Mouse (Mus musculus) kidney, postnatal 10 days (tissue): Measurements from ENCODE around the gene Efemp2.

Source experiments
- DNase-seq: peaks from one replicate; pipeline ENCODE4 v3.0.0; 2021; ENCODE audit warnings: mixed read lengths

Gene Efemp2

DNA sequence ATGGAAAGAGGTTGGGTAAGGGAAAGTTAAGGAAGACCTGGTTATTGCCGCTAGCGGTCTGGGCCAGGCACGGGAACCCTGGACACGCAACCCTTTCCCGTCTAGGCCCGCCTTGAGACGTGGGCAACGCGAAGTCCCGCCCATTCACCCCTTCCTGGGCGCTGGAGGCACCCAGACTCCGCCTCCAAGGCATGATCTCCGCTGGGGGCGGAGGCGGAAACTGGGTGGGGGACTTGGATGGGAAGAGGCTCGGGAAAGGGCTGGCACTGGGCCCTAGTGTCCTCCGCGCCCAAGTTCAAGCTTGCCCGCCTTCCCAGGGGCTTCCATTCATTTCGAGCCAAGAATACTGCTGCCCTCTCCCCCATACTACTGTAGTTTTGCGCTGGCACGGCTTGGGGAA is at the start of gene Efemp2:
Efemp2 (plus strand) TSS at position 235 of the 400 bp plus-strand sequence.
- DNase-seq: peak; percentile 89

DNA sequence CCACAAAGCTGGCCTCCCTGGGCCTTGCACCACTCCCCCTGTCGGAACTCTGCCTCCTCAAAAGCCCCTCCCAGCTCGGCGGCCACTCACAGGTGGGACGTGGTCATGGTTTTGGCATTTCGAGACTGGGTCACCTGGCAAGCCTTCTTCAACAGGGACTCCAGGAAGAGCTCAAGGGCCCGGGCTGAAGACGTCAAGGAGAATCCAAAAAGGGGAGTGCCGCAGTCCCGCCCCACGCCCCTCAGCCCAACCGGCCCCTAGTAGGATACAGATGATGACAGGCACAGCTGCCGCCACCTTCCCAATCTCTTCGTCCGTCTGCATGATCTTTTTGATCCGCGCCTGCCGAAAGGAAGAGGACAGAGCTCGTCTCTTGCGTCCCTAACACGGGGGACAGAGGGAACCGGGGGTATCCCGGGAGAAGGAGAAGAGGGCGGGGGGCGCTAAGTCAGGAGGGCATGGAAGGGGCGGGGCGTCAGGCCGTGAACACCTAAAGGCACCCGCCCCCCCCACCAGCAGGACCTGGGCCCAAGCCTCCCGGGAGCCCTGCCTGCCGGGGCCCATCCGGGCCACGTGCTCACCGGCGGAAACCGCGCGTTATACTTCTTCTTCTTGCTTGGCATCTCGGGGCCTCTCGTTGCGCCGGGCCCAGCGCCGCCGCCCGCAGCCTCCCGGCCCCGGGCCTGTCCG is 49.5 kb upstream of the Efemp2 start:
- DNase-seq: peak; percentile 90

DNA sequence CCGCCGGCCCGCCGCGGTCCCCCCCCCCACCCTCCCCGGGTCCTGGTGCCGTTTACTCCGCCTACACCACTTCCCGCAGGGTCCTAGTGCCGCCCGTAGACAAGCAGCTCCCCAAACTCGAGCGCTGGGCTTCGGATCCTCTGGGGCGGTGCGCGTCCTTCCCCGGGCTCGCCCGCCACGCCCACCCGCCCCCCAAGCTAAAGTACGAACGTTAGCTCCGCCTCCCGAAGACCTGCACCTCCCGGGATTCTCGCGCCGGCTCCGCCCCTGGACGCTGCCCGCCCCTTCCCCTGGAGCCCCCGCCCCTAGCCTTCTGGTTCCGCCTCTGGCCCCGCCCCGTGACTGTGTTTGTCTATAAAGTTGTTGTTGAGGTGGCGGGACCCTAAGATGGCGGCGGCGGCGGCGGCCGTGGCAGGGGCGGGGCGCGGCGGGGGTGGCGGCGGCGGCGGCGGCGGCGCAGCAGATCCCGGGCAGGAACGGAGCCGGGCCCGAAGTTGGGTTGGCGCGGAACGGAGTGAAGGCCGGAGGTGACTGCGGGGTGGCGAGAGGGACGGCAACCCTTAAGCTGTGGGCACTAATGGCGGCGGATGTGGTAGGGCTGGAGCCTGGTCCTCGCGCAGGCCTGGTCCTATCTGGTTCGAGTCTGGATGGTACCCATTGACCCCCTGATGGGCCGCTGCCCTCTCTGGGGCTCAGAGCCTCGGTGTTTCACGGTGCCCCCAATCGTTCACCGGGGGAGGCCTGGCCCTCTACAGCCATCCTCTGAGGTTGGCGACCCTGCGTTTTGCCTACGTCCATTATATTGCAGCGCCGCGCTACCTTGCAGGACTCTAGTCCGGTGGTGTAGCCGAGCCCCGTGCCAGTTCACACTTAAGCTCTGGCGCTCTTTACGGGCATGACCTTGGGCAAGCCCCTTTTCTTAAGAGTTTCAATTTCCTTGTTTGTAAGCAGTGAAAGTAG is 48.7 kb upstream of the Efemp2 start, which contains the start of the genes Drap1 and AI837181:
Drap1 (minus strand) TSS at position 198 of the 960 bp plus-strand sequence.
AI837181 (plus strand) TSS at position 363 of the 960 bp plus-strand sequence.
- peak; percentile 98 for DNase-seq

DNA sequence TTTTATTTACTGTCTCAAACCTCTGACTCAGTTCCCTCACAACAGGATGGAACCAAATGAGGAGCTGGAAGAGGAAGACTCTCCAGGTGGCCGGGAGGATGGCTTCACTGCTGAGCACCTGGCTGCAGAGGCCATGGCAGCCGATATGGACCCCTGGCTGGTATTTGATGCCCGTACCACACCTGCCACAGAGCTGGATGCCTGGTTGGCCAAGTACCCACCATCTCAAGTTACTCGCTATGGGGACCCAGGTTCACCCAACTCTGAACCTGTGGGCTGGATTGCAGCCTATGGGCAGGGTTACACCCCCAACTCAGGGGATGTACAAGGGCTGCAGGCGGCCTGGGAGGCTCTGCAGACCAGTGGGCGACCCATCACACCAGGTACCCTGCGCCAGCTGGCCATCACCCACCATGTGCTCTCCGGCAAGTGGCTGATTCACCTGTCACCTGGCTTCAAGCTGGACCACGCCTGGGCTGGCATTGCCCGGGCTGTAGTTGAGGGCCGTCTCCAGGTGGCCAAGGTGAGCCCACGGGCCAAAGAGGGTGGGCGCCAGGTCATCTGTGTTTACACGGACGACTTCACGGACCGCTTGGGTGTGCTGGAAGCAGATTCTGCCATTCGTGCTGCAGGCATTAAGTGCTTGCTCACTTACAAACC is 47.7 kb upstream of the Efemp2 start:
- peak; percentile 44 for DNase-seq

DNA sequence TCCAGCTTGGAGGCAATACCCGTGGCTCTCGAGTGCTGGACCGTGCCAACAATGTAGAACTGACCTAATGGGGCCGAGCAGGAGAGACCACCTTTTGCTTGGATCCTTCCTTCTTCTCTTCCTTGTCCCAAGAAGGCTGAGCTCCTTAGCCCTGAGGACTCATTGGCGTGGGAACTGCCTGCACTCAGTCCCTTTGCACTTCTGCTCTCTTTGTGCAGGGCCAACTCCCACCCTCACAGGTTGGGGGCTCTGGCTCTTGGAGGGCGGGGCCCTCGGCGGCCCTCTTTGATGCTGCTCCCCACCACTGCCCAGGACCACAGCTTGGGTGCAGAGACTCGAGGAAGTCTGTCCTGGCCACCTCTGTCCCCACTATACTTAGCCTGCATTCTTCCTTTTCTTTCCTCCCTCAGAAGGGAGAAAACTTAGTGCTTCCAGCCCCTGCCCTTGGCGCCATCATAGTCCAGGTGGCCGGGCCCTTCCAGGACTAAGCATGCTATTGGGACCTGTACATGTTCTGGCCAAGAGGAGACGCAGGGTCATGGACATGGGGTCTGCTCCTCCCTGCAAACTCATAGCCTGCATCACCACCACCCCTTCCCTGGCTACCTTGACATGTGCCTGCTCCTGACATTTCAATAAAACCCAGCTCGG is 47.0 kb upstream of the Efemp2 start:
- no peak for DNase-seq

DNA sequence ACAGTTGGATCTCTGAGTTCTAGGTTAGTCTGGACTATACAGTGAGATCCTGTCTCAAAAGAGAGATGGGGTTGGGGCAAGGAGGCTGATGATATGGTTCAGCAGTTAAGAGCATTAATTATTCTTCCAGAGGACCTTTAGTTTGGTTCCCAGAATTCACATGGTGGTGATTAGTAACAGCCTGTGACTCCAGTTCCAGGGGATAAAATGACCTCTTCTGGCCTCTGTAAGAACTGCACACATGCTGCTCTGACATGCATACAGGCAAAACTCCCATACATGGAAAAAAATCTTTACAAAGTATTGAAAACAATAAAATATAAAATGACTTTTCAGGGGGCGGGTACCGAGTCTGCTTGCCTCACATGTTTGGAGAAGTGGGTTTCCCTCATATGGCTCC is 45.7 kb upstream of the Efemp2 start:
- peak; percentile 53 for DNase-seq

DNA sequence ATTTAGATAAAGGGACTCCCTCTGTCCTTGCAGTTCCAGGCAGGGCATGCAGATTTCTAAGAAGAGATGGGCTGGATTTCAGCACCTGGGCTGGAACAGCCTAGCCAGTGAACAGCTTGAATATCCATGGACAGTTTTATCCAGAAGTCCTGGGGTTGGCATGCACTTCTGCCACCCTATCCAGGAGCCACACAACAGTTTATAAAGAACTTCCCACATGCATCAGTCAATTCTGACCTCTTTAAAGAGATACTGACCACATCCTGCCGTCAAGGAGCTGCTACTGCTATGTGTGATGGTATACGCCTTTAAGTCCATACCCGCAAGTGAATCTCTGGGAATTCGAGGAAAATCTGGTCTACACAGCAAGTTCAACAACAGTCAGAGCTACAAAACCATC is 44.5 kb upstream of the Efemp2 start:
- DNase-seq: no peak

DNA sequence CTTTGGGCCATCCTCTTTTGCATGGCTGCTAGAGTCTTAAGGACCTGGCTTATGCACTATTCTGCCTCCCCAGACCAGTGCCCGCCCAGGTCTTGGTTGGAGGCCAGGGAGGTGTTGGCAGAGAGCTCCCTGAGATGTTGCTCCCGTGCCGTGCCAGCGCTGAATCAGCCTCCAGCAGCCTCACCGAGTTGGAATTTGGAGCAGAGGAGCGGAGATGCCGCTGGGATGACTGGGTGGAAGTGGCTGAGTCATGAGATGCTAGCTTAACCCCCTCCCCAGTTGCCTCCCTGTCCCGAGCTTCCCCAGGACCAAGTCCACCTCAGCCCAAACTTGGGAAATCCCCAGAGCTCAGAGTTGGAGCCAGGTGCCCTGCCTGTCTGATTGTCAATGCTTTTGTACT is 43.9 kb upstream of the Efemp2 start:
- peak; percentile 74 for DNase-seq

DNA sequence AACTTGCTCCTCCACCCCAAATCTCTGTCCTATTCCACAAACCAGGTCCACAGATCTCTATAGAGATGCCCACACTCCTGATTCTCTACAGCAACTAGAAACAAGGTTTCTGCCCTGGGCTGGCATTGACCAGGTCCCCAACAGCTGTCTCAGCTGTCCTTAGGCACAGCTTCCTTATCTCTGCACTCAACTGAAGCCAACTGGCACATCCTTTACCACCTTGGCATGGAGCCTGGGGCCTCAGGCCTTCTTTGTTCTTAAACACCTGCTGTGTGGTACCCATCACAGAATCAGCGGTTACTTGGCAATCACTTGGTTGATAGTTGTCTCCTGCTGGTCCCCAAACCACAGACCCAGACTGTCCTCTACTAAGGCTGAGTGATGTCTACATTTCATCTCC is 43.3 kb upstream of the Efemp2 start:
- DNase-seq: no peak

DNA sequence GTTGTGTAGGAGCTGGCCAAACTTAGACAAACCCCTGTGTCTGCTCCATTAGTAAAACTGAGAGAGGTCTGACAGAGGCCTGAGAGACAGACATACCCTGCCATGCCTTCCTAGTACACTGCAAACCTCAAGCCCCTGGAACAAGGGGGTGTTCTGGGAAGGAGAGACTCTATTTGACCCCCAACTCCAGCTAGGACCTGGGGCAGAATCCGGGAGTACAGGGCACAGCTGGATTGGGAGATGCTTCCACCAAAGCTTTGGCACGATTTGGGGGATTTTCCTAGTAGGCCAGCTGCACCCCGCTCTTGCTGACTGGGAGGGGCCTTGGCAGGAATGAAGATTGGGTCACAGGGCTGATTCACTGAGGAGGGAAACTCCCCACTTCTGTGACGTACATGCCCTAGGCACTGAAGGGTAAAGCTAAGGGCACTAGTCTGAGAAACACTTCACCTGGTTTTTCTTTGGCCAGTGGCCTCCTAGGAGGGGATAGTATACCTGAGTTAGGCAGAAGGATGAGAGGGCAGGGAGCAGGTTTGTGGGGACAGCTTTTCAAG is 41.8 kb upstream of the Efemp2 start:
- no peak for DNase-seq

DNA sequence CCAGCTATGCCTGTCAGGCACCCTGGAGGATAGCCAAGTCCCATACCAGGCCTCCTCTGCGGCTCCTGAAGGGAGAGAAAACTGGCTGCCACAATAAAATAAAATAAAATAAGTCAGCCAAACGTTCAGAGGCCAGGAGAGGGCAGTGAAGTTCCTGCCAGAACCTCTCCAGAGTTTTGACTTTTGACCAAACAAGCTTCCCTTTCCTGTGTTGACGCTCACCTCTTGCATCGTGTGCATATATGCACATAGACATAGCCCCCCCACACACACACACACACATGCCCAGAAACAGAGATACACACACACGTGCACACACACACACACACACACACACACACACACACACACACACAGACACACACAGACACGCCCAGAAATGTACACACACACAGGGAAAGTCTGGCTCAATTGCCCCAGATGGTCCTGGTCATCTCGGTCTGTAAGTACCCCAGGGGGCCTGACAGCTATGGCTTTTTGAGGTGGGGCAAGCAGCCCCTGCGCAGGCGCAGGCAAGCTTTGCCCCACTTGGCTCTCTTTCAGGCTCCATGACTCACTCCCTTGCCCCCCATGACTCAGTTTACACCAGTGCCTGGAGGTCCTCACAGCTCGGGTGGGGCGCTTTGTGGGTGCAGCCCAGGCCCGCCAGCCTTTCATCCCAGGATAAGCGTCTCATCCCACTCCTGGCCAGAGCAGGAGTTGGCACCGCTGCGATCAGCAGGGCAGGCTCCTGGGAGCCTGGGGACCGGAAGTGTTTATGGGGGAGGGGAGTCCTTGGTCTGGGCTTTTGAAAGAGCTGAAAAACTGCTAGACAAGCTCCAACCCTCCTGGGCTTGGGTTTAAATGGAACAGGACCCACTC is 40.5 kb upstream of the Efemp2 start:
- peak; percentile 77 for DNase-seq

DNA sequence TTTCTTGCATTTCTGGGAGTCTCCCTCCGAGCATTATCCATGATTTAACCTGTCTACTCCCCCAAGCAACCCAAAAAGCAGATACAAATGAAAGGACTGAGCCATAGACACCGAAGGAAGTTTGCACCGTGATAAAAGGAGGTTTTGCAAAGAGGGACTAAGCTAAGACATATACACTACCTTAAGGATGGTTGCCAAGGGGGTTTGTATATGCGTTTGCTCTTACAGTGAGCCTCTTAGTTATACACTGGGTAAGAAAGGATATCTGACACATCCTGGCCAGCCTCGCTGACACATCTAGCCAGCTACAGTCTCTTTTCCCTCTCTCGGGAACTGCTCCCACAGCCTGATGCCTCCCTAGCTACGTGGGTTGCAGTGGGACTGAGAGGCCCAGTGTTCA is 39.8 kb upstream of the Efemp2 start:
- no peak for DNase-seq

DNA sequence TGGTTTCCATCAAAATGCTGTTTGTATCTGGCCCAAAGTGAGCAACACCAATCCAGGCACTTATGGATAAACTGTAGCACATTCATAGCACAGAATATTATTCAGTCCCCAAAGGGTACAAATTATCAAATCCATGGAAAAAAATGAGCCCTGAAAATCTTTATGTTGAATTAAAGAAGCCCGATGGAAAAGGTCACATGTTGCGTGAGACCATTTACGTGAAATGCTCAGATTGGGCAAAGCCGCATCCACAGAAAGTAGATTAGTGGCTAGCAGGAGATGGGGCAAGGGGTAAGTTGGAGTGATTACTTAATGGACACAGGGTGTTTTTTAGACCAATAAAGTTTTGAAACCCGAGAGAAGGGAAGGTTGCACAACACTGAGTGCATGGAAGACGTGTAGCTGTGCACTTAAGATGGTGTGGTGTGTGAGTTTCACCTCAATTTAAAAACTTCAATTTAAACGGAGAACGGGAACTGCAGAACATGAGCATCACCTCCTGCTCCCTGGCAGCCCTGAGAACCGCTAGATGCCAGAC is 29.3 kb upstream of the Efemp2 start:
- DNase-seq: no peak

DNA sequence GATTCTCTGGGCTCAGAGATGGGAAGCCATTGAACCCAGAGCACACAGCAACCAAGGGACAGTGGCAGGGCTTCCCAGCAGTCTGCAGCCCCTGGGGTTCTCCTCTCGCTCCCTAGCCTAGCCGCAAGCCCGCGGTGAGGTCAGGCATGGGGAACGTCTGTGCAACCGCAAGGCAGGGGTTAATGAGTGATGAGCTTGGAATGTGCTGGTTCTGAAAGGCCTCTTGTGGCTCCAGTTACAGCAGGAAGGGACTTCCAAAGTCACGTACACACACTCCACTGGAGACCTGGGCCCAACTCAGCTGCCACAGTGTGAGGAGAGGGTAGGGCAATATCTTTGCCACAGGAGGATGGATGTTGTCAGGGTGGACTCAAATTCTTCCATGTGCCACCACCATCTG is 28.8 kb upstream of the Efemp2 start:
- no peak for DNase-seq

DNA sequence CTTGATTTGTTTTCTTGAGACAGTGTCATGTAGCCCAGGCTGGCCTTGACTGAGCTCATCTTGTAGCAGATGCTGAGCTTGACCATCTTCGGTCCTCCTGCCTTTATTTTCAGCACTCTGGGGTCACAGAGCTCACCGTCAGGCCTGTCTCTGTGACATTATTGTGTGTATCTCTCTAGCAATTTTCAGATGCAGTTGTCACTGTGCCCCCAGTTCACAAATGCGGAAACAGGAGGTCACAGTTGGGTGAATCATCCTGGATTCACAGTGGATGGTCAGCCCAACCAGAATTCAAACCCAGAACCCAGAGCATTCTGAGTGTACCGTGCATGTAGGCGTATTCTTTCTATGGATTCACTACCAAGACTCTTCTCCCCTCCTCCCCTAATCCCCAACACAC is 28.0 kb upstream of the Efemp2 start:
- no peak for DNase-seq

DNA sequence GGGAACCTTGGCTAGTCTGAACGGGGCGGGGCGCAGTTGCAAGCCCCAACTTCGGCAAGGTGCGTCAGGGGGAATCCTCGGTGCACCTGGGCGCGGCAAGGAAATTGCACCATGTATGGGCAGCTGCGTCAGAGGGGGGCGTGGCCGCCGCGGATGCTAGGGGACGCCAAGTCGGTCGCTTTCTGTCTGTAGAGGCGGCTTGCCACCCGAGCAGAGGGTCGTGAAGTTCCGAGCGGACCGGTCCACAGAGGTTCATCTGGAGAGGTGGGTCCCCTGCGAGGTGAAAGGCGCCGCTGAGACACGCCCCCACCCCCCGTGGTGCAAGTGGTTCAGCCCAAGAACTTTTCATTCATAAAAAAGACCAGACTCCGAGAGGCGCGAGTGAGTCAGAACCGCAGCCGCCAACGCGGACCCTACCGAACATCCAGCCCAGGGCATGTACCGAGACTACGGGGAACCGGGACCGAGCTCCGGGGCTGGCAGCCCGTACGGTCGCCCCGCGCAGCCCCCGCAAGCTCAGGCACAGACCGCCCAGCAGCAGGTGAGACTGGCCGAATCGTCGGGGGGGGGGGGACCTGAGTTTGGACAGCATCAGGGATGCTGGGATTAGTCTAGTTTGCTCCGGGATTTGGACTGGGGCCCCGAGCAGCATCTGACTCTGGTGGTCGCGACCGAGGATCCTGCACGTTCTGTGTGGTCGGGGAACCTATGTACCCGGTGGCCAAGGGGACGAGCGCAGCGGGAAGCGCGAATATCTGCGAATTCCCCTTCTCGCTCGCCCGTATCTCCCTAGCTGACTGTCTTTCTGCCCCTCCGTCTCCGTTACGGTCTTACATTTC is 26.0 kb upstream of the Efemp2 start, which contains the start of gene Fosl1:
Fosl1 (plus strand) TSS at position 33 of the 839 bp plus-strand sequence.
- DNase-seq: peak; percentile 85

DNA sequence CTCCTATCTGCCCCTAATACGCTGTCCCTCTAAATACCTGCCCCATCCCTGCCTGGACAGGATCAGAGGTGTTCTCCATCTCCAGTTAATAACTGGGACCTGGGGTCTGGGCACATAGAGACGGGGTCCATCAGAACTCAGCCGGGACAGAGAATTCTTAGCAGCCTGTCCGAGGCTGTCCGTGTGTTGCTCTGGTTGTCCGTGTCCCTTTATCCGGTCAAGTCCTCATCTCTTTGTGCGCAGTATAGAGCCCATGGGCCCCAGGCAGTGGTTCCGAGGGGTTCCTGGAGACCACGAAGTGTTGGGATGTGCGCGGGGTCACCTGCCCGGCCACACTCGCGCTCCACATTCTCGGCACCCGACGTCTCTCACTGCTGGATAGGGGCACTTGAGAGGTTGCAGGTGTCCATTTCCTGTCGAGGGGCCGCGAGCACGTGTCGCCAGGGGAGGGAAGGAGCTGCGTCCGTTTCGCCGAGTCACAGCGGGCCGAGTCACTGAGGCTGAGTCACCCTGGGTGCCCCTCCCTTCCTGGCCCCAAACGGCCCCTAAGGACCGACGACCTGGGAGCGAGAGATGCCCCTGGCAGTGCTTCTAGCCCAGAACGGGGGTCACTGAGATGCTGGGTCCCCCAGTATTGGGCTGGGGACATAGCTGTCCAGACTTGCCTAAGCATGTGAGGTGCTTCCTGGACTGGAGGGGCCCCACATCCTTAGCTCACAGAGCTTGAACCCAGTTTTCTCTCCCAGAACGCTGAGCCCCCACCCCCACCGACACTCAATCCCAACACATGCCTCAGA is 25.2 kb upstream of the Efemp2 start:
- DNase-seq: no peak

DNA sequence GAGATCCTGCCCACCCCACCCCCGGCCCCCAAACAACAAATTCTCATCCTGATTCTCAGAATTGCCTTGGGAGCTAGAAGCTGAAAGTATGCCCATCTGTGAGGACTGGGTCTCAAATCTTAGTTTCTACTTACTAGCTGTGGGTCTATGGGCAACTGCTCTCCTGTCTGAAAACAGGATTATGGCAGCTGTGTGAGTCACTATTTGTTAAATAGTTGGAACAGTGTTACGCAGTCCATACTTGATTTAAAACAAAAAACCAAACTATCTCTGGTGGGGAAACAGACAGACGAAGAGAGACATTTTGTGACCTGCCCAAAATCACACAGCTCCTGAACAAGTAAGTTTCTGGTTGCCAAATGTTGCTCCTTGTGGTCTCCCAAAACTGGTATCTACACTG is 24.1 kb upstream of the Efemp2 start:
- DNase-seq: no peak

DNA sequence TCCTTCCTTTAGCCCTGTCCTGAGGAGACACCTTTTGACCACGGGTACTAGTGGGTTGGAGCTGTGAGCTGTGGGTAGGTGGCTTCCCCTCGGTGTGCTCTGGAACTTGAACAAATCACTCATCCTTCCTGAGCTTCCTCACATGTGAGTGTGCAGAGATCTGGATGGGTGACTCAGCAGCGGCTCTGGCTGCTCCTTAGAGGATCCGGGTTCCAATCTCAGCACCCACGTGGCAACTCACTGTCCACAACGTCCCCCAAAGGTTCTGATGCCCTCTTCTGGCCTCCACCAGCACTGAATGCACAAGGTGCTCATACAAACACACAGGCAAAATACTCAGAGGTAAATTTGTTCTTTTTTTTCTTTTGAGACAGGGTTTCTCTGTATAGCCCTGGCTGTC is 22.0 kb upstream of the Efemp2 start:
- no peak for DNase-seq
